Mouse (Mus musculus) lung, embryonic 14.5 days (tissue): ENCODE measurements around the gene Lin37. TPM values are rescaled to one million over a fixed set of nuclear protein-coding genes. Genes with fewer than 3 reads are reported as not detected.

ENCODE experiments used
- ATAC-seq: fragments of 200-750 bp; cut with Nextera tagmentation; 2 replicates; pipeline ENCODE4 v1.8.0; 2017; ENCODE audit warnings: mild to moderate bottlenecking, moderate TSS enrichment, moderate library complexity; ENCODE audit not compliant: insufficient read depth
- DNase-seq: peaks from one replicate; pipeline ENCODE4 v3.0.0-alpha.2; 2015
- H3K27ac ChIP-seq: fragments of 300-500 bp; sonication (generic); 2 replicates; pipeline ENCODE4 v1.5.1; 2014; ENCODE audit warnings: low read depth, mild to moderate bottlenecking, moderate library complexity
- H3K27me3 ChIP-seq: fragments of 300-500 bp; sonication (generic); 2 replicates; pipeline ENCODE4 v1.6.1; 2014; ENCODE audit warnings: low read length, control low read depth; ENCODE audit not compliant: insufficient read depth
- H3K36me3 ChIP-seq: fragments of 300-500 bp; sonication (generic); 2 replicates; pipeline ENCODE4 v1.6.1; 2014; ENCODE audit warnings: control low read depth; ENCODE audit not compliant: insufficient read depth
- H3K4me1 ChIP-seq: fragments of 300-500 bp; sonication (generic); 2 replicates; pipeline ENCODE4 v1.6.1; 2014; ENCODE audit warnings: antibody characterized with exemption, control low read depth; ENCODE audit not compliant: insufficient read depth
- H3K4me2 ChIP-seq: fragments of 300-500 bp; sonication (generic); 2 replicates; pipeline ENCODE4 v1.6.1; 2014; ENCODE audit warnings: mild to moderate bottlenecking
- H3K4me3 ChIP-seq: fragments of 300-500 bp; sonication (generic); 2 replicates; pipeline ENCODE4 v1.5.1; 2014; ENCODE audit warnings: low read depth, low read length
- H3K9ac ChIP-seq: fragments of 300-500 bp; sonication (generic); 2 replicates; pipeline ENCODE4 v1.6.1; 2014
- H3K9me3 ChIP-seq: fragments of 300-500 bp; sonication (generic); 2 replicates; pipeline ENCODE4 v1.6.1; 2016; ENCODE audit warnings: low read depth, low read length, control low read depth
- CTCF ChIP-seq: IDR thresholded peaks from 2 replicates; pipeline ENCODE4 v1.5.1; 2016; ENCODE audit warnings: antibody characterized with exemption, low read depth
- WGBS: fragments of 180-500 bp; shearing (Covaris S2); extraction: QIAGEN DNeasy Blood & Tissue Kit; methylation state at CpG from one replicate; pipeline ENCODE4 v1.1.7; 2014; 5-methylcytosine and 5-hydroxymethylcytosine counted together
- polyA plus RNA-seq: library from polyadenylated mRNA; unstranded; fragments of >200 nt; fragmentation: Nextera tagmentation; extraction: Ambion mirVana; gene quantifications from 2 replicates; pipeline ENCODE4 v1.2.1, GENCODE M21; 2014

Lin37 gene
- polyA plus RNA-seq, 1 experiment from 2014 or later, result 33.7 TPM

GRCm38 (mm10) chr7:30585170-30585569, 25.5 kb upstream of the Lin37 start:
- Histone ChIP-seq H3K9ac (no peak overlapping the region), H3K4me2 (no peak overlapping the region), H3K9me3 (no peaks in the 10 kb centered on the region), H3K4me1 (0 out of 2 replicates have a peak, but pooled peaks cover 3% of the 10 kb centered on the region), H3K36me3 (peaks cover 65% of the 10 kb centered on the region), H3K27ac (no peak overlapping the region), H3K27me3 (no peaks in the 10 kb centered on the region), H3K4me3 (no peak overlapping the region)
- no peak for DNase-seq
- no peak for ATAC-seq
- 89% methylated on average over 7 of the region's 7 CpGs for WGBS
- TF ChIP-seq CTCF, result no peak

GRCm38 (mm10) chr7:30584339-30584738, 24.7 kb upstream of the Lin37 start:
- H3K4me3 ChIP-seq, result no peak overlapping the region
- no peak overlapping the region for H3K4me2 ChIP-seq
- no peaks in the 10 kb centered on the region for H3K27me3 ChIP-seq
- TF ChIP-seq CTCF, result no peak
- no peak for DNase-seq
- no peaks in the 10 kb centered on the region for H3K4me1 ChIP-seq
- H3K27ac ChIP-seq, result no peak overlapping the region
- H3K36me3 ChIP-seq, result peaks cover 73% of the 10 kb centered on the region
- no peak for ATAC-seq
- H3K9me3 ChIP-seq, result no peaks in the 10 kb centered on the region
- H3K9ac ChIP-seq, result no peak overlapping the region
- 87% methylated on average over 10 of the region's 10 CpGs for WGBS

GRCm38 (mm10) chr7:30581547-30581946, 21.9 kb upstream of the Lin37 start:
- no peak for TF ChIP-seq CTCF
- ATAC-seq, result no peak
- Histone ChIP-seq H3K27ac (no peak overlapping the region), H3K4me3 (no peak overlapping the region), H3K4me2 (no peak overlapping the region), H3K9me3 (no peaks in the 10 kb centered on the region), H3K27me3 (no peaks in the 10 kb centered on the region), H3K9ac (no peak overlapping the region), H3K4me1 (no peaks in the 10 kb centered on the region), H3K36me3 (peaks cover 99% of the 10 kb centered on the region)
- WGBS, result 94% methylated on average over 16 of the region's 16 CpGs
- no peak for DNase-seq

- no peak for DNase-seq
- H3K4me2 ChIP-seq, result no peak overlapping the region
- no peak for ATAC-seq
- no peaks in the 10 kb centered on the region for H3K27me3 ChIP-seq
- 89% methylated on average over 8 of the region's 8 CpGs for WGBS
- peaks cover 99% of the 10 kb centered on the region for H3K36me3 ChIP-seq
- H3K9ac ChIP-seq, result no peak overlapping the region
- no peak overlapping the region for H3K27ac ChIP-seq
- H3K4me3 ChIP-seq, result no peak overlapping the region
- H3K9me3 ChIP-seq, result no peaks in the 10 kb centered on the region
- H3K4me1 ChIP-seq, result no peaks in the 10 kb centered on the region
- TF ChIP-seq CTCF, result no peak
Observed at GRCm38 (mm10) chr7:30579950-30580349, 20.3 kb upstream of the Lin37 start.

GRCm38 (mm10) chr7:30572969-30573368, 13.3 kb upstream of the Lin37 start:
- Histone ChIP-seq H3K4me3 (no peak overlapping the region), H3K9me3 (no peaks in the 10 kb centered on the region), H3K4me1 (no peaks in the 10 kb centered on the region), H3K36me3 (peaks cover 97% of the 10 kb centered on the region), H3K4me2 (no peak overlapping the region), H3K27ac (no peak overlapping the region), H3K9ac (no peak overlapping the region), H3K27me3 (no peaks in the 10 kb centered on the region)
- 77% methylated on average over 2 of the region's 2 CpGs for WGBS
- ATAC-seq (no peak), DNase-seq (no peak)
- TF ChIP-seq CTCF, result no peak

- Histone ChIP-seq H3K4me2 (no peak overlapping the region), H3K4me1 (no peaks in the 10 kb centered on the region), H3K9me3 (no peaks in the 10 kb centered on the region), H3K9ac (no peak overlapping the region), H3K27ac (no peak overlapping the region), H3K36me3 (peaks cover 94% of the 10 kb centered on the region), H3K27me3 (no peaks in the 10 kb centered on the region), H3K4me3 (no peak overlapping the region)
- TF ChIP-seq CTCF, result no peak
- WGBS, result 90% methylated on average over 5 of the region's 5 CpGs
- DNase-seq, result no peak
- no peak for ATAC-seq
Observed at GRCm38 (mm10) chr7:30572389-30572788, 12.8 kb upstream of the Lin37 start.

- no peak overlapping the region for H3K4me2 ChIP-seq
- ATAC-seq, result no peak
- no peaks in the 10 kb centered on the region for H3K9me3 ChIP-seq
- no peak overlapping the region for H3K9ac ChIP-seq
- H3K27ac ChIP-seq, result no peak overlapping the region
- DNase-seq, result no peak
- 81% methylated on average over 11 of the region's 11 CpGs for whole genome bisulfite sequencing
- no peaks in the 10 kb centered on the region for H3K4me1 ChIP-seq
- no peak overlapping the region for H3K4me3 ChIP-seq
- peaks cover 76% of the 10 kb centered on the region for H3K36me3 ChIP-seq
- no peaks in the 10 kb centered on the region for H3K27me3 ChIP-seq
- TF ChIP-seq CTCF, result no peak
Observed at GRCm38 (mm10) chr7:30567555-30567954, 7.9 kb upstream of the Lin37 start.

GRCm38 (mm10) chr7:30566033-30566432, 6.4 kb upstream of the Lin37 start:
- DNase-seq (no peak), ATAC-seq (no peak)
- no peaks in the 10 kb centered on the region for H3K9me3 ChIP-seq
- no peaks in the 10 kb centered on the region for H3K27me3 ChIP-seq
- no peak for TF ChIP-seq CTCF
- no peak overlapping the region for H3K4me3 ChIP-seq
- 70% methylated on average over 9 of the region's 9 CpGs for WGBS
- H3K4me1 ChIP-seq, result no peaks in the 10 kb centered on the region
- no peak overlapping the region for H3K9ac ChIP-seq
- no peak overlapping the region for H3K4me2 ChIP-seq
- no peak overlapping the region for H3K27ac ChIP-seq
- peaks cover 60% of the 10 kb centered on the region for H3K36me3 ChIP-seq
